Comparison of ENCODE assay signal across 8 mouse cellular contexts in the genomic region with DNA sequence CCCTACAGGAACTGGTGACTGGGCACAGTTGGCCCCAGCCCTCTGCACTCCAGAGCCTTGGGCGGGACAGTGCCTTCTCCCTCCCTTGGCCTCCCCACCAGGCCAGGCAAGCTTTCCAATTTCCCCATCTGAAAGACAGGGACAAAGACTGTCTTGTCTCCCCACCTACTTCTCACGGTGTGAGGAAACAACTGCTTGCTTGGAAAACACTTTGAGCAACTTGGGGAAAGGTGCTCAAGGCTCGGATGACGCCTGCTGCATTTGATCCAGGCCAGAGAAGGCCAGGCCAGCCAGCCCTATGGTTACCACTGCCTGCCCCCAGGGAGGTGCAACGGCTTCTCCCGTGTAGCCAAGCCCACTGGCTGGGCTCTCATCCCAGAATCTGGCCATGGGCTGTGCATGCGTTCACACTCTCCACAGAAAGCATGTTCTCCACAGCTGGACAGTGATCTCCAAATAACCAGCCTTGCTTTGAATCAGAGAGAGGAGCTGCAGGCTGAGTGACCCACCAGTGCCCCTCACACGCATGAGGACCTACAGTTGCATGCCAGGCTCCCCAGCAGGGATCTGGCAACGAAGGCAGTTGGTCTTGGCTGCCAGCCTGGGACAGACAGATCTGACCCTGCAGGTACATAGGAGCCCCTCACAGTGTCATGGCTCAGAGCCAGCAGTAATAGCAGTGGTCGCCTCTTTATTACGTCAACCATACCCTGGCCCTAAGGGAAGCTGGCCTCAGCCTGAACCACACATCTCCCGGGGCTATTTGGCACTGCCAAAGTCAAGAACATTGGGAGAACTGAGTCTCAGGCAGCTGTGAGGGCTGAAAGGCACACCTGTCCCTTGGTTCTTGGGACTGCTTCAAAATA. TPM values are rescaled to one million over a fixed set of nuclear protein-coding genes. Genes with fewer than 3 reads are reported as not detected.
DNase-seq lines count a peak whose midpoint lies in the region; ATAC-seq and TF ChIP-seq lines count a peak whose summit lies in the region.

No protein-coding gene starts in this region.

- peaks cover 16% of the 10 kb centered on the region for H3K4me1 ChIP-seq in cerebellum, adult 2 months (ENCODE audit: control insufficient read depth, insufficient read depth, low read length)

- H3K27me3 ChIP-seq in cerebellum, adult 2 months (ENCODE audit: control insufficient read depth, insufficient read depth, low read length): no peaks in the 10 kb centered on the region

- intact Hi-C loops in left cerebral cortex, postnatal 4 days (cut with DNase I): no loop called here

- 24% methylated on average over 12 of the region's 12 CpGs for WGBS in cerebellum, adult 2 months

- no peak overlapping the region for H3K4me3 ChIP-seq in cerebellum, adult 2 months (replicated peaks; ENCODE audit: insufficient read depth, low read depth, low read length)

- TF ChIP-seq CTCF in cerebellum, adult 2 months (IDR thresholded peaks at IDR 0.05; ENCODE audit: borderline replicate concordance, insufficient read depth, low read depth, low read length): no peak

- TF ChIP-seq POLR2A in cerebellum, adult 2 months (IDR thresholded peaks at IDR 0.05; ENCODE audit: borderline replicate concordance, insufficient read depth, low read length): no peak

- H3K27ac ChIP-seq in cerebellum, adult 2 months (ENCODE audit: insufficient read depth, low read length): no peak overlapping the region

- peak; percentile 81 for DNase-seq in left cerebral cortex, postnatal 4 days
- no peak for DNase-seq in left cerebral cortex, adult 8-10 months (ENCODE audit: low spot score in 2 of 2)
- peak; percentile 72 to 76 for DNase-seq in cerebellum, adult 2 months
- peak; percentile 83 to 86 for DNase-seq in heart, adult 9 months (ENCODE audit: low spot score in 2 of 2)
- DNase-seq in kidney, postnatal 36 days: peak; percentile 69 to 70
- no peak for DNase-seq in liver
- DNase-seq in right cerebral cortex, postnatal 4 days: no peak

- no peak for ATAC-seq in granulocyte monocyte progenitor cell, adult 5-6 weeks (replicated peaks; ENCODE audit: poor library complexity, severe bottlenecking)

RNA-seq across cellular contexts. Expression of gene Tomm20, which starts 32.2 kb away (rescaled TPM):
- 100 to 1,000 TPM; 134 to 136 TPM for total RNA-seq in left cerebral cortex, postnatal 4 days (2021)
- total RNA-seq in left cerebral cortex, adult 8-10 months (2022): 100 to 1,000 TPM; 212 to 221 (median 217) TPM
- polyA plus RNA-seq in cerebellum, adult 2 months (2012; rRNA removed): 195 and 202 TPM in 2 replicates
- 72.5 and 80.0 TPM in 2 replicates for total RNA-seq in granulocyte monocyte progenitor cell, adult 5-6 weeks (2014; fragmentation: Nextera tagmentation)
- total RNA-seq in granulocyte monocyte progenitor cell, adult 5-6 weeks (2017): 237 and 273 TPM in 2 replicates

RNA-seq across cellular contexts. Expression of gene Rbm34, which starts 57.4 kb away (rescaled TPM):
- total RNA-seq in left cerebral cortex, postnatal 4 days (2021): 10 to 100 TPM; 18.8 to 19.5 TPM
- 10 to 100 TPM; 13.2 to 16.4 (median 15.4) TPM for total RNA-seq in left cerebral cortex, adult 8-10 months (2022)
- 10.6 and 10.8 TPM in 2 replicates for polyA plus RNA-seq in cerebellum, adult 2 months (2012; rRNA removed)
- 27.7 and 28.9 TPM in 2 replicates for total RNA-seq in granulocyte monocyte progenitor cell, adult 5-6 weeks (2014; fragmentation: Nextera tagmentation)
- total RNA-seq in granulocyte monocyte progenitor cell, adult 5-6 weeks (2017): 41.9 and 44.5 TPM in 2 replicates

Comparison
In these comparisons a context has a peak if more than half of its experiments do, and no peak if none do; other contexts are left out.
1. DNase-seq: peak in left cerebral cortex, postnatal 4 days (single experiment), cerebellum, adult 2 months (2 of 2), heart, adult 9 months (2 of 2) and kidney, postnatal 36 days (2 of 2); none in left cerebral cortex, adult 8-10 months (0 of 2), liver (single experiment) and right cerebral cortex, postnatal 4 days (single experiment).